Mouse (Mus musculus) cerebellum, postnatal 10 days (tissue): ENCODE measurements around the gene Slc9a9.

Experiments
- DNase-seq, 2 experiments: peaks; one replicate each; pipeline ENCODE4 v3.0.0; 2021; ENCODE audit warnings: mixed read lengths in 2 of 2

The Slc9a9 gene

DNA sequence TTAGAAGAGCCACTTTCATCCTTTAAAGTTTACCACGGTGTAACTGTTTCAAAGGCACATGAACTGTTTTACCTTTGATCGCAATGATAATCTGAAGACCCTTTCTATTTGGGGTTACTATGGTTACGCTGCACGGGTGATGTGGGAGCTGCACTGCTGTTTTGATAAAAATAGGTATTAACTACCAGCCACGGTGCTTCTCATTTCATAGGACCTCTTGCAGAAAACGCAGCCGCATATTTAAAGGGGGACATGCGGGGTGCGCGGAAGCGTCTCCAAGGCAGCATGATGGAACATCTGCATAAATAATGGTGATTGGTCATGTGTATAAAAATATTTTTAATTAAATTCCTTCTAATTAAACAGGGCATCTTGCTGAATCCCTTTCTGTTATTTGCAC is 169.5 kb downstream of the Slc9a9 start:
- no peak for DNase-seq

- DNase-seq, result no peak
Measured at GRCm38 (mm10) chr9:94840398-94840797, 170.7 kb downstream of the Slc9a9 start.

GRCm38 (mm10) chr9:94840972-94841371 is 171.3 kb downstream of the Slc9a9 start:
- no peak for DNase-seq

GRCm38 (mm10) chr9:94844176-94844575 is 174.5 kb downstream of the Slc9a9 start:
- no peak for DNase-seq

DNA sequence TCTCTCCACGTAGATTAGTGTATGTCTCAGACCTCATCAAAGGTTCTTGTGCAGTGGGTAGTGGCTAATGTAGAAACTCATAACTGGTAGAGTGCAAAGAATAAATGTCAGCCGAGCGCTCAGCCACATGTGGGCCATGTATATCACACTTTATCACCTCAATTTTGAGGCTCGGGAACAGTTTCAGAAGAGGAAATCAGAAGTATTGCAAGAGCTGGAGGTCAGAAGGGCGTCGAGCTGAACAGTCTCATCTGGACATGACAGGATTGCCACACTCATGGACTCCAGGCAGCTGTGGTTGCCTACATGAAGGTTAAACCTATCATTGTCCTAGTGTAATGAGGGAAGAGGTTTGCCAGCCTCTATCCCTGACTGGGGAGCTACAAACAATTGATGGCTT is 177.9 kb downstream of the Slc9a9 start:
- DNase-seq, result no peak

DNA sequence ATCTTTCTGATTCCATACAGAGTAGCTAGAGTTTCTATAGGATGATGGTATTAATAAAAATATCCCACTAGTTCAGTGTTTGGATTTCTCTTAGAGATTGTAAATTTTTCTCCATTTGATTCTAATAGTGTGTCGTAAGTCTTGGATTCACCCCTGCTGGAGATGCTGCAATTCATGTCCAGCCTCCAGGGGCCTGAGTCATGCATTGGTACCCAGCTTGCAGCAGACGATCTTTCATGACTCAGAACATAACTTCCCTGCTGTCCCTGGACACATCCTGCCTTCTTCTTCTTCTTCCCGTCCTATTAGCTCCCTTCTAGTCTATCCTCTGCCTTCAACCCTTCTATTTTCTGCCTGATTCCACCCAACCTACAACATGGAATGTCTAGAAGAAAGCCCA is 181.8 kb downstream of the Slc9a9 start:
- DNase-seq, result no peak

GRCm38 (mm10) chr9:94856093-94856492 is 186.4 kb downstream of the Slc9a9 start:
- no peak for DNase-seq

DNA sequence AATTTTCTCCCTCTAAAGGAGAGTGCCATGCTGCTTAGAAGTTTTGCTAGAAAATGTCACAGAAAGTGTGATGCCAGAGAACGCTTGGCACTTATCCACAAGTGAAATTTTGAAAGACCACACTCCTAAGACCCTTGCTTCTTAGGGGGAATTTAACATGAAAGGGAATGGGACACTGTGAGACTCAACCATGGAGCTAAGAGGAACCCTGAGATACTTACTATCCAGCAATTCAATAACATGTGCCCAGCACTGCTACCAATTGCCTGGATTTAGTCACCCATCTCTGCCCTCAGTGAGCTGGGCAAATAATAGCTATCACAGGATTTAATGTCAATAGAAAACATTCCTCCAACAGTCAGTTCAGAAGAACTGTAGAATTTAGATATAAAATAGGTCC is 198.8 kb downstream of the Slc9a9 start:
- DNase-seq, result no peak

- DNase-seq, result peak in 1 of 2 experiments; percentile 8
Measured at GRCm38 (mm10) chr9:94869023-94869799, 199.5 kb downstream of the Slc9a9 start.

- no peak for DNase-seq
Measured at GRCm38 (mm10) chr9:94882517-94882916, 212.8 kb downstream of the Slc9a9 start.

DNA sequence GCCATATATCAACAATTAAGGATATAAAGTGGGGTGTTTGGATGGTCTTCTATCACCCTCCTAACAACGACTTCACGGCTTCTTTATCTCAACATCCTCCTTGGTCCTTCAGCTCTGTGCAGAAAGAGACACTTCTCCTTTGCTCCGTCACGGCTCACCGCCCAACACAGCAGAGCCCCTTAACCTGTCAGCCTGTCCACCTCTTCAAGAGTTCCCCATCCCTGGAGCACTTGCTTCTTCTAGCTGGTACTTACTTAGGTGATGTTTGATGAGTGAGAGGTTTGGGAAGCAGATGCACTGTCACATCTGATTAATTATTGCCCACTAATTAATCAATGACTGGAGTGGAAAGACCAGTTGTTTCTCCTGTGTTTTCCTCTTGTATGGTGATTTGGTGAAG is 213.7 kb downstream of the Slc9a9 start:
- no peak for DNase-seq

DNA sequence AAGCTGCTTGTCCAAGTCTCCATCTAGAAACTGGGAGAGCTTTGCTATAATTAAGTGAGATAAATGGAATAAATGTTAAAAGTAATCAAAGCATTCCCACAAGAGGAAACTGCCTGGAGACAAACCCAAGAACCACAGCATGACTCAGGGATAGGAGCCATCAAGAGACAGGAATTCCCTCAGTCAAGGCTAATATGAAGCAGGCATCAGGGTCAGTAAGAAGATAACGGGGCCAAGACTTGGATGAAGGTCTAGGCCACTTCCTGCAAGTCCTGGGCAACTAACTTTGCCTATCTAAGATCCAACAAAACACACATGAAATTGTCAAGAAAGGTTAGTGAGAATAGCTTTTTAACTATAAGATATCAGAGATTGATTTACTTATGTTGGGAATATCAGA is 215.4 kb downstream of the Slc9a9 start:
- DNase-seq, result no peak

- no peak for DNase-seq
Measured at GRCm38 (mm10) chr9:94889647-94890046, 219.9 kb downstream of the Slc9a9 start.

DNA sequence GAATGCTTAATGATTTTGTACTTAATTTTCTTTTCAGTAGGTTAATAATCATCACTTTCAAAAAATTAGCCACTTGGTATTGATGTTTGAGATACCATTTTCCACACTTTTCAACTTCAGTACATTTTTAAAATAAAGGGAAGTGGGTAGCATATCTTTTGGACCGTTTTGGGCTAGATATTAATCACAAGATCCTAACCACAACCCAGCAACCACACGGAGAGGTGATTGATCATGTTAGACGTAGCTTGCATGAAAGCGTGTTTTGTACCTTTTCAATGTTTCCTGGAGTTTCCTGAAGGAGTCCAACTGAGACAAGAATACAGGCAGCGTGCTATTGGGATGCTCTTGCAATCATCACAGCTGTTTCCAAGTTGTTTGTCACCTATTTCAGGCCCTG is 226.2 kb downstream of the Slc9a9 start:
- DNase-seq, result no peak

GRCm38 (mm10) chr9:94904180-94904579 is 234.5 kb downstream of the Slc9a9 start:
- no peak for DNase-seq

- DNase-seq, result peak; percentile 35 to 43
Measured at GRCm38 (mm10) chr9:94907020-94907610, 237.4 kb downstream of the Slc9a9 start.

DNA sequence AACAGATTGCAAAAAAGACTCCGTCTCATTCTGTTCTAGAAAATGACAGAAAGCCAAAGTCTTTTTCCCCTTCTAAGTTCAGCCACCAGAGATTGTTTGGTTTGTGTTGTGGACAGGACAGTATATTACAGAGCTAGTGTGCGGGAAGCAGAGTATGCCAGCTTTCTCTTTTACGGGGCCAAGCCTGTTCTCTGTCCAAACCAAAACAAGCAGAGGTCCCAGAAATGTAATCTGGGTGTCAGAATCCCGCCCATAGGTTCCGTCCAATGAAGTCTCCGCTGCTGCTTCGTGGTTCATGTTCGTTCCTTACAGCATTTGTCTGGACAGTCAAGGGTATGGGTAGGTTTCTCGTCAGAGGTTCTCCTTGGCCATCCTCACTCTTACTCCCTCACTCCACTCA is 242.4 kb downstream of the Slc9a9 start:
- no peak for DNase-seq

- no peak for DNase-seq
Measured at GRCm38 (mm10) chr9:94922062-94922461, 252.4 kb downstream of the Slc9a9 start.

DNA sequence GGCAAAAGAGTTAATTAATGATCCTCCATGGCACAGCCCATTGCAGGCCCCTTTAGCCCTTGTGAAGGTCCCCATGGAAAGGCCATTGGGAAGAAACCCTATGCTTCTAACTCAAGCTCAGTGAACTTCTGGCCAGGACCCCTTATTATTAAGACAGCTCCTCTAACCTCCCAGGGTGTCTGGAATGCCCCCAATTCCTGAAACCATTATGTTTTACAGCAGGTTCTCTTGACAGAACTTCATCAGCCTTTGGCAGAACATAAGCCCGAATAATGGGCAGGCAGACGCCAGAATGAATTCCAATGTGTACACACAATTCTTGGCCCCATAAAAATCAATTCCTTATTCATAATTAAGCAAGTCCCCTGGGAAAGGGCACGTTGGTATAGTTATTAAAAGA is 256.1 kb downstream of the Slc9a9 start:
- DNase-seq, result peak; percentile 58 to 71

DNA sequence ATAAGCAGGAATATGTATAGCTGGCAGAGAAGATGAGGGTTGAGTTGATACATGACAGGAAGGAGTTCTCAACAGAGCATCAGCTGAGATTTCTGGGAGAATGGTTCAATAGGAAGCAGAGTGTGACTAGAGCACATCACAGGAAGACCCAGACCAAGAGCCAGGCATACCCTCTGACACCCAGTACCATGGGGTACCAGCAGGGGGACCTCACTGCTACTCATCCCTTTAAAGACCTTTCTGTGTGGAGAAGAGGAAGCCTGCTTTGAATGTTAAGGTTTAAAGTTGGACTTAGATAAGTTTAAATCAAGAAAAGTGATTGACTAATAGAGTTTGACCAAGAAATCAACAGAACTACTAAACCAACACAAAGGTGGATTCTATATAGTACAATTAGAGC is 257.4 kb downstream of the Slc9a9 start:
- DNase-seq, result peak; percentile 35 to 41

DNA sequence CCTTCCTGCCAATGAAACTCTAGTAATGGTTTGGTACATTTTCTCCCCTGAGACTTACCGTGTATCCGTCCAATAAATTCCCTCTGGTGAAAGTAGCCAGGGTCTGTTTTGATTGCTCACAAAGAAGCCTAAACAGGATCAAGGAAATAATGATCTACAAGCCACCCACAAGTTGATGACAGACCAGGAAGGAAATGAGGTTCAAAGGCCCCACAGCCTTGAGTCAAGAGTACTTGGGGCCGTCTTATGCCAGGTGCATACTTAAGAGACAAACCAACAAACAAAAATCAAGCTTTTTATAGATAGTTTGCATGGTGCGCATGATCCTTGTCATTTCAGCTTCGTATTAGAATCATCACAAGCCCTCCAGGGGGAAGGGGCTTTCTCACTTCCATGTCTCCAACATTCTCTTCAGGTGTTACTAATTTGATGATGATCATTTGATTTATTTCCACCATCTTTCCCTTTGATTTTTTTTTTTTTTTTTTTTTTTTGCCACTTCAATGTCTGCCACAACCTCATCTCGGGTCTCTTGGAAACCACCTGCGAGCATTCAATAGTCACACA is 275.9 kb downstream of the Slc9a9 start:
- DNase-seq, result no peak

- DNase-seq, result no peak
Measured at GRCm38 (mm10) chr9:94947246-94947645, 277.5 kb downstream of the Slc9a9 start.

GRCm38 (mm10) chr9:94950676-94951075 is 281.0 kb downstream of the Slc9a9 start:
- DNase-seq, result no peak

DNA sequence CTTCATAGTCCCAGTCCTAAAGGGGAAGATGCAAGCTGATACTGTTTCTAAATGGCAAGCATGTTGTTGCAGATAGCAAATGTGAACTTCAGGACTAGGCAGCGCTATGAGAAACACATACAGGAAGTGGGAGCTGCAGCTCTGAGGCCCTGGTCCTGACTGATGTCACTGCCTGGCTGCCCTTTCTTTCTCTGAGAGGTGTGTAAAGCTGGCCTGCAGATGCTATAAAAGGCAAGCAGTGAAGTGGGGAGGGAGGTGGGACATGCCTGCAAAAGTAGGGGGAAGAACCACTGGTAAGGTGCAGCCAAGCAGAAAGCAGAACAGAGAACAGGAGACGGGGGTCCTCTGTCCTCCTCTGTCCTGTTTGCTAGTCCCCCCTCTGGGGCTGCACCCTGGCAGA is 285.9 kb downstream of the Slc9a9 start:
- no peak for DNase-seq
